Mouse (Mus musculus): ENCODE data around the gene 2610507B11Rik. TPM values are rescaled to one million over a fixed set of nuclear protein-coding genes. Genes with fewer than 3 reads are reported as not detected.

Gene 2610507B11Rik
- 83.1 and 91.0 TPM in 2 replicates for polyA plus RNA-seq (2016; fragmentation: Nextera tagmentation; extraction: Ambion mirVana)

DNA sequence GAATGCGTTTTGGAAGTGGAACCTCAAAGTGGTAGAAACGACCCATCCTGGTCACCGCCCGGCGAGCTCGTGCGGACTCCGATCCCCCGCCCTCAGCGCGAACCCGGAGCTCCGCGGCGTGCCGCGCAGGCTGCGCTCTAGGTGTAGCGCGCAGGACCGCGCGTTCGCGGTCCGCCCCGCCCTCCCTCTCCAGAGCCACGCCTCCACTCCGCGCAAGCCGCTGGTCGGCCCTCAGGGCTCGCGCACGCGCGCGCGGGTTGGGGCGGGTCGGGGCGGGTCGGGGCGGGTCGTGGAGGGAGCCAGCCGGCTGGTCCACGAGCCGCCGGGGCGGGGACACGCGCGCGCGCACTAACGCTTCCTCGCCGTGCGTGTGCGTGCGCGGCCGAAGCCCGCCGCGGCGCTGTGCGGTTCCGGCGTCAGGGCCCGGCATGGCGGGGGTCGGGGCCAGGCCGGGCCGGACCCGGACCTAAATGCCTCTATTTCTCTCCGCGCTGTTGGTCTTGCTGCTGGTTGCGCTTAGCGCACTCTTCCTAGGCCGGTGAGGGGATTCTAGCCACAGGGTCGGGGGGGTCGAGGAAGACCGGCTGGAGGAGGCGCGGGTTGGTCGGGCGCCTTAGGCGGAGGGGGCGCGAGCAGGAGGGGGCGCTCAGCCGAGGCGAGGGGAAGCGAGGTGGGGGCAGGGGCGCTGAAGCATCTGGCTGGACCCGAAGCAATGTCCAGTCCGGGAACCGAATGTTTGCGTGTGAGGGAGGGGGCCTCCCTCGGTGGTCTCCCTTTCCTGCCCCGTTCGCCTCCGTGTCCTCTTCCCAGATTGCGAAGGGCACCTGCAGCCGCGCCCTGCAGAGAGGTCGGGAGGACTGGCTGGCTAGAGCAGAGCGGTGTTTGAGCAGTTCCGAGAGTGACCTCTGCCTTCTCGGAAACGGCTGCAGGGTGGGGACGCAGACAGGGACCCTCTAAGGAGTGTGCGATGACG lies at the start of gene 2610507B11Rik:
TSS of gene 2610507B11Rik (plus strand) at position 373 of the 973 bp plus-strand sequence.
- peak within 1 kb of the TSS; percentile 81 for H3K27ac ChIP-seq (ENCODE audit: poor library complexity, severe bottlenecking)
- H3K27me3 ChIP-seq (replicated peaks) = peaks cover 4% of the 10 kb centered on the region
- H3K9ac ChIP-seq = peak within 1 kb of the TSS; percentile 83
- peaks cover 9% of the 10 kb centered on the region for H3K4me1 ChIP-seq (replicated peaks)
- peaks cover 32% of the 10 kb centered on the region for H3K36me3 ChIP-seq
- H3K9me3 ChIP-seq (replicated peaks) = no peaks in the 10 kb centered on the region
- WGBS = under 1% methylated on average over 104 of the region's 115 CpGs
- ATAC-seq (ENCODE audit: insufficient number of reproducible peaks, low FRiP score) = peak; percentile 98
- peak within 1 kb of the TSS; percentile 87 for H3K4me3 ChIP-seq
- peak within 1 kb of the TSS; percentile 83 for H3K4me2 ChIP-seq

GRCm38 (mm10) chr11:78213086-78213817 lies 48.3 kb upstream of the 2610507B11Rik start:
- Histone ChIP-seq H3K27me3 (replicated peaks) (no peaks in the 10 kb centered on the region), H3K4me2 (no peak overlapping the region), H3K9ac (no peak overlapping the region), H3K27ac (ENCODE audit: poor library complexity, severe bottlenecking) (no peak overlapping the region), H3K36me3 (peaks cover 98% of the 10 kb centered on the region), H3K4me3 (no peak overlapping the region), H3K4me1 (replicated peaks) (no peaks in the 10 kb centered on the region), H3K9me3 (replicated peaks) (no peaks in the 10 kb centered on the region)
- no peak for ATAC-seq (ENCODE audit: insufficient number of reproducible peaks, low FRiP score)
- 95% methylated on average over 14 of the region's 14 CpGs for WGBS

DNA sequence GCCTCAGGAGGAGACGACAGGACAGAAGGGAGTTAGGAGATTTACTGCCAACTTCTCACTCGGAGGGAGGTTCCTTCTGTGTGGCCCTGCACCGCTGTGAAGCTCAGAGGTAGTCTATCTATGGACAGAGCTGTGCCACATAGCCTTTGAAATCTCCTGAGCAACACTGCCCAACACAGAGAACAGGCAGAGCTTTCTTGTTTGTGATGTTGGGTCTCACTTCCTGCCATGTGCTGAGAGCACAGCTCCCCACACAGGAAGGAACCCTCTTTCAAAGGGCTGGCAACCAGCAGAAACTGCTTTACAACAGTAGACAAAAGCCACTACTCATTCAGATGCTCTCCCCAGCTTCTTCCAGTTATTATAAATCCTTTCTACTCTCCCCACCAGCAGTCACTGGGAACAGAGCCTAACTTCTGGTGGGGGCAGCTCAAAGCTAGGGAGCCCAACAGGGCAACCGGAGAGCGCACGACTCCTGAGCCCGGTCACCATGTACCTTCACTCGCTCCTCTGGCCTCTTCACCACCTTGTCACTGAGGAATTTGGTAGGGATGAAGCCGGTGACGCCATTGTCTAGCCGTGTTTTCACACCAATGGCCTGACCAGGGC lies 45.7 kb upstream of the 2610507B11Rik start:
- WGBS = 86% methylated on average over 11 of the region's 11 CpGs
- H3K9ac ChIP-seq = no peak overlapping the region
- ATAC-seq (ENCODE audit: insufficient number of reproducible peaks, low FRiP score) = no peak

GRCm38 (mm10) chr11:78223586-78223985 lies 38.0 kb upstream of the 2610507B11Rik start:
- no peak overlapping the region for H3K9ac ChIP-seq
- H3K4me1 ChIP-seq (replicated peaks) = no peaks in the 10 kb centered on the region
- H3K27me3 ChIP-seq (replicated peaks) = no peaks in the 10 kb centered on the region
- H3K27ac ChIP-seq (ENCODE audit: poor library complexity, severe bottlenecking) = no peak overlapping the region
- no peak overlapping the region for H3K4me2 ChIP-seq
- no peaks in the 10 kb centered on the region for H3K9me3 ChIP-seq (replicated peaks)
- no peak for ATAC-seq (ENCODE audit: insufficient number of reproducible peaks, low FRiP score)
- no peak overlapping the region for H3K4me3 ChIP-seq
- WGBS = 88% methylated on average over 4 of the region's 4 CpGs
- peaks cover 96% of the 10 kb centered on the region for H3K36me3 ChIP-seq

More for the DNA sequence above, 45.7 kb upstream of the 2610507B11Rik start:
- Histone ChIP-seq H3K27ac (ENCODE audit: poor library complexity, severe bottlenecking) (no peak overlapping the region), H3K4me1 (replicated peaks) (no peaks in the 10 kb centered on the region), H3K36me3 (peaks cover 96% of the 10 kb centered on the region), H3K4me3 (no peak overlapping the region), H3K4me2 (no peak overlapping the region), H3K9me3 (replicated peaks) (no peaks in the 10 kb centered on the region), H3K27me3 (replicated peaks) (no peaks in the 10 kb centered on the region)

DNA sequence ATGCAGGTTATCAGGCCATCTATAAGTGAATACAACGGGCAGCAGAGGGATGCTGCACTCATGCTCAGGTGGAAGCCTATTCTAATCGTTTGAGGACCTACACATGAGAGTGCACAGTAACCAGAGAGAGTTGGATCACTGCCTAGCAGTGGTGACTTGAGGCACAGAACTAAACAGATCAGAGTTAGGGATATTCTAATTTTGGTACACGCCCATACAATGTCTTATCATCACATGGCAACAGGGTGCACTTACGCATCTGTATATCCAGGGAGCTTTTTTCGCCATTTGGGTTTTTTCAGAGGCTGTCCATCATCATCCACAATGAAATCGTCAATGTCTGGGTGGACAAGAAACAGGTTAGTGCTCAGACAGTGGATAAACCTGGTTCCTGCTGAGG lies 30.0 kb upstream of the 2610507B11Rik start:
- no peak overlapping the region for H3K4me2 ChIP-seq
- H3K4me1 ChIP-seq (replicated peaks) = no peaks in the 10 kb centered on the region
- H3K4me3 ChIP-seq = no peak overlapping the region
- H3K27me3 ChIP-seq (replicated peaks) = no peaks in the 10 kb centered on the region
- H3K27ac ChIP-seq (ENCODE audit: poor library complexity, severe bottlenecking) = no peak overlapping the region
- peaks cover 82% of the 10 kb centered on the region for H3K36me3 ChIP-seq
- no peak for ATAC-seq (ENCODE audit: insufficient number of reproducible peaks, low FRiP score)
- 89% methylated on average over 6 of the region's 6 CpGs for WGBS
- no peaks in the 10 kb centered on the region for H3K9me3 ChIP-seq (replicated peaks)
- no peak overlapping the region for H3K9ac ChIP-seq

- ATAC-seq (ENCODE audit: insufficient number of reproducible peaks, low FRiP score) = no peak
- WGBS = 88% methylated on average over 9 of the region's 9 CpGs
- 0 out of 2 replicates have a peak, but pooled peaks cover 3% of the 10 kb centered on the region for H3K9me3 ChIP-seq (replicated peaks)
- no peak overlapping the region for H3K9ac ChIP-seq
- H3K4me1 ChIP-seq (replicated peaks) = peaks cover 12% of the 10 kb centered on the region
- H3K4me3 ChIP-seq = no peak overlapping the region
- H3K27ac ChIP-seq (ENCODE audit: poor library complexity, severe bottlenecking) = no peak overlapping the region
- peaks cover 24% of the 10 kb centered on the region for H3K36me3 ChIP-seq
- H3K4me2 ChIP-seq = no peak overlapping the region
- no peaks in the 10 kb centered on the region for H3K27me3 ChIP-seq (replicated peaks)
These were observed 21.2 kb upstream of the 2610507B11Rik start for GRCm38 (mm10) chr11:78240193-78240857.

- WGBS = under 1% methylated on average over 19 of the region's 19 CpGs
- H3K9me3 ChIP-seq (replicated peaks) = no peaks in the 10 kb centered on the region
- peaks cover 10% of the 10 kb centered on the region for H3K36me3 ChIP-seq
- peak overlapping the region; percentile 91 for H3K4me3 ChIP-seq
- H3K27me3 ChIP-seq (replicated peaks) = no peaks in the 10 kb centered on the region
- peak overlapping the region; percentile 97 for H3K9ac ChIP-seq
- no peak; the same call in 1 of the 2 replicates for ATAC-seq (ENCODE audit: insufficient number of reproducible peaks, low FRiP score)
- H3K27ac ChIP-seq (ENCODE audit: poor library complexity, severe bottlenecking) = peak overlapping the region; percentile 92
- peaks cover 20% of the 10 kb centered on the region for H3K4me1 ChIP-seq (replicated peaks)
- H3K4me2 ChIP-seq = peak overlapping the region; percentile 91
These were observed 16.3 kb upstream of the 2610507B11Rik start for GRCm38 (mm10) chr11:78245261-78245626.

DNA sequence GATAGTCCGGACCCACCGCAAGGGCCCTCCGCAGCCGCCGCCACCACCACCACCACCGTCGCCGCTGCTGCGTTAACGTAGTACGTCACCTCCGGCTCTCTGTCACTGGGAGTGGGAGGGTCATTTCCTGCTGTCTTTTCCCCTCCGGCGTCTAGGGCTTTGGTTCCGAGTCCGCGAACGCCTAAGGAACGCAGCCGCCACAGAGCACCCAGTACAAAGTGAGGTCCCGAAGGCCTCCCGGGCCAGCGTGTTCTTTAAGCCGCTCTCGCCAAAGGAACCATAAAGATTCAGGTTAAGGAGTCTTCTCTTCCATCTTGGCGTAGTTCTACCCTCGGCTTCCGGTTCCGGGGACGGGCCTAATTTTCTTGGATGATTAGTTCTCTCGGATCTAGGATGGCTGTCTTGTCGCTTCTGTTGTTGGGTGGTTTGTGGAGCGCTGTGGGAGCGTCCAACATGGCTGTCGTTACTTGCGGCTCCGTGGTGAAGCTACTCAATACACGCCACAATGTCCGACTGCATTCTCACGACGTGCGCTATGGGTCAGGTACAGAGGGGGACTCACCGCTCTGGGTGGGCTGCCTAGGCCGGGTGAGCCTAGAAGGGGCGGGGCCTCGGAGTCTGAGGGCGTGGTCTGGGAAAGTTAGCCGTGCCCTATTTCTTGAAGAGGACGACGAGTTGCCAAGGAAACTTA lies 15.8 kb upstream of the 2610507B11Rik start, which contains the start of the genes Sdf2 and Supt6:
TSS of gene Sdf2 (plus strand) at position 120 of the 691 bp plus-strand sequence.
TSS of gene Supt6 (minus strand) at position 361 of the 691 bp plus-strand sequence.
- peaks cover 20% of the 10 kb centered on the region for H3K4me1 ChIP-seq (replicated peaks)
- H3K9ac ChIP-seq = peak within 1 kb of the TSS; percentile 97
- under 1% methylated on average over 50 of the region's 50 CpGs for WGBS
- no peaks in the 10 kb centered on the region for H3K27me3 ChIP-seq (replicated peaks)
- H3K27ac ChIP-seq (ENCODE audit: poor library complexity, severe bottlenecking) = peak within 1 kb of the TSS; percentile 92
- peak within 1 kb of the TSS; percentile 91 for H3K4me3 ChIP-seq
- peaks cover 8% of the 10 kb centered on the region for H3K36me3 ChIP-seq
- peak within 1 kb of the TSS; percentile 91 for H3K4me2 ChIP-seq
- H3K9me3 ChIP-seq (replicated peaks) = no peaks in the 10 kb centered on the region
- peak; percentile 93 for ATAC-seq (ENCODE audit: insufficient number of reproducible peaks, low FRiP score)

DNA sequence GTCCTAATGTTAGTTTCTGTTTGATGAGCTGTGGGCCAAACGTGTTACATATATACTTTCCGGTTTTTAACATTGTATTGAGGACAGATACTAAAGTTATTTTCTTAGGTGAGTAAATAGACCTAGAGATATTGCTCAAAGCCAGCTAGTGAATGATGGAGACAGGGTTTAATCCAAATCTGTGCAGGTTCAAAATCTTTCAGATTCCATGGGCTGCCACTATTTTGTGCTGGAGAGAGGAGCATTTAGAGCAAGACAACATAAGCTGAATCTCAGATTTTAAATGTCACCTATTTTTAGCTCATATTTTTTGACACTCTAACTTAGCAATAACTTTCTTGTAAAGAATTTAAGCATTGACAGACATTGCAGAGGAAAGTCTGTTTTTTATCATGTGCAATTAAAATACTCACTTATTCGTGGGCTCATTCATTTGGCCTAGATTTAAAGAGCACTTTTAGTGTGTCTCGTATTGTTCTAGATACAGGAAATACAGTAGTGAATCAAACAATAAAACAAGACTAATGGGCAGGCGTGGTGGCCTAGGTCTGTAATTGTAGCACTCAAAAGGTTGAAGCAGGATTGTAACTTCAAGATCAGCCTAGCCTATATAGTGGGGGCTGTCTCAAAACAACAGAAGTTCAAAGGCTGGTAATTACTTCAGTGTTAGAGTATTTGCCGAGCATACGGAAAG lies 15.1 kb upstream of the 2610507B11Rik start:
- Histone ChIP-seq H3K4me2 (peak overlapping the region; percentile 91), H3K27ac (ENCODE audit: poor library complexity, severe bottlenecking) (no peak overlapping the region)

More for the DNA sequence above, 15.1 kb upstream of the 2610507B11Rik start:
- Histone ChIP-seq H3K4me1 (replicated peaks) (peaks cover 20% of the 10 kb centered on the region), H3K27me3 (replicated peaks) (no peaks in the 10 kb centered on the region), H3K9me3 (replicated peaks) (no peaks in the 10 kb centered on the region), H3K4me3 (peak overlapping the region; percentile 91), H3K9ac (peak overlapping the region; percentile 97; the same call in 1 of the 2 replicates), H3K36me3 (peaks cover 10% of the 10 kb centered on the region)
- ATAC-seq (ENCODE audit: insufficient number of reproducible peaks, low FRiP score) = no peak
- 50% methylated on average over 7 of the region's 7 CpGs for WGBS

All from heart, embryonic 12.5 days (tissue).